Comparison of ENCODE assay signal across 8 mouse cellular contexts in the genomic region with DNA sequence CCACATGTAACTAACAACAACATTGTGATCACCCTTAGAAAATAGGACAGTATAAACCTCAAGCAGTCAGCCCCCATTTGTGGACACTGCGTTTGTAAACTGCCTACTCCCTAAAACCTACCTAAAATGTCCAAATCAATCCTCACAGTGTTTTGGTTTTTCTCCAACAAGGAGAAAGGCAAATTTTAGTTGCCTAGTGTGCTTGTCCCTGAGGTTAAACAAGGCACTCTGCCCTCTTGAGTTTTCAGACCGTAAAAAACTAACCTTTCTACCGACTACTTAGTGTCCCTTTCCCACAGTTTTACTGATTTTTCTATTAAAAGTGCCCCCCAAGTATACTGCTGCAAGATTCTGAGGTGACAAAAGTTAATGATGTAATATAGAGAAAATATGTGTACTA. TPM values are rescaled to one million over a fixed set of nuclear protein-coding genes. Genes with fewer than 3 reads are reported as not detected.
DNase-seq lines count a peak whose midpoint lies in the region; ATAC-seq and TF ChIP-seq lines count a peak whose summit lies in the region.

No protein-coding gene starts in this region.

- no peak for DNase-seq in forebrain, embryonic 10.5 days (ENCODE audit: extremely low spot score, low spot score)
- no peak for DNase-seq in forebrain, embryonic 11.5 days (ENCODE audit: low spot score)
- DNase-seq in lung, postnatal 0 days (ENCODE audit: low spot score) = no peak
- DNase-seq in lung, postnatal 4 days = no peak
- DNase-seq in right cerebral cortex, postnatal 25 days = no peak
- no peak for DNase-seq in embryo, embryonic 10 days (ENCODE audit: low spot score)

- no peak for ATAC-seq in forebrain, embryonic 11.5 days (replicated peaks; ENCODE audit: low FRiP score)
- no peak for ATAC-seq in lung, postnatal 0 days
- no peak for ATAC-seq in limb, embryonic 15.5 days (ENCODE audit: insufficient number of reproducible peaks, low FRiP score, low TSS enrichment, low read depth)
- no peak for ATAC-seq in stomach, embryonic 15.5 days (ENCODE audit: insufficient read depth, low FRiP score, low read depth)

- H3K27me3 ChIP-seq in forebrain, embryonic 10.5 days (ENCODE audit: poor library complexity, severe bottlenecking) = no peaks in the 10 kb centered on the region
- H3K27me3 ChIP-seq in forebrain, embryonic 11.5 days (ENCODE audit: control insufficient read depth, insufficient read depth, low read length) = no peaks in the 10 kb centered on the region
- no peaks in the 10 kb centered on the region for H3K27me3 ChIP-seq in lung, postnatal 0 days (replicated peaks; ENCODE audit: insufficient read depth, low read length)
- H3K27me3 ChIP-seq in limb, embryonic 15.5 days = no peaks in the 10 kb centered on the region
- H3K27me3 ChIP-seq in stomach, embryonic 15.5 days (replicated peaks) = no peaks in the 10 kb centered on the region

- H3K4me1 ChIP-seq in forebrain, embryonic 10.5 days = peaks cover 20% of the 10 kb centered on the region
- H3K4me1 ChIP-seq in forebrain, embryonic 11.5 days (replicated peaks; ENCODE audit: control insufficient read depth, insufficient read depth, low read length) = no peaks in the 10 kb centered on the region; the same call in 1 of the 2 replicates
- no peaks in the 10 kb centered on the region for H3K4me1 ChIP-seq in lung, postnatal 0 days (ENCODE audit: insufficient read depth, low read depth, low read length)
- peaks cover 8% of the 10 kb centered on the region; the same call in 1 of the 2 replicates for H3K4me1 ChIP-seq in limb, embryonic 15.5 days
- H3K4me1 ChIP-seq in stomach, embryonic 15.5 days = peaks cover 5% of the 10 kb centered on the region

- H3K36me3 ChIP-seq in forebrain, embryonic 10.5 days (replicated peaks) = no peaks in the 10 kb centered on the region
- no peaks in the 10 kb centered on the region for H3K36me3 ChIP-seq in forebrain, embryonic 11.5 days (ENCODE audit: control insufficient read depth, insufficient read depth, low read length)
- no peaks in the 10 kb centered on the region for H3K36me3 ChIP-seq in lung, postnatal 0 days (ENCODE audit: insufficient read depth, low read length)
- H3K36me3 ChIP-seq in limb, embryonic 15.5 days = no peaks in the 10 kb centered on the region
- H3K36me3 ChIP-seq in stomach, embryonic 15.5 days = no peaks in the 10 kb centered on the region

- H3K4me2 ChIP-seq in forebrain, embryonic 11.5 days (ENCODE audit: low read depth, low read length, severe bottlenecking) = no peak overlapping the region
- H3K4me2 ChIP-seq in lung, postnatal 0 days (replicated peaks; ENCODE audit: low read depth, low read length) = peak overlapping the region; percentile 65; the same call in 1 of the 2 replicates
- 0 out of 2 replicates have a peak overlapping the region, but pooled peaks have one; percentile 62 for H3K4me2 ChIP-seq in limb, embryonic 15.5 days
- 0 out of 2 replicates have a peak overlapping the region, but pooled peaks have one; percentile 6 for H3K4me2 ChIP-seq in stomach, embryonic 15.5 days

- TF ChIP-seq EP300 in lung, postnatal 0 days (IDR thresholded peaks at IDR 0.05) = no peak

- no peak overlapping the region for H3K27ac ChIP-seq in forebrain, embryonic 10.5 days
- no peak overlapping the region for H3K27ac ChIP-seq in forebrain, embryonic 11.5 days (ENCODE audit: low read depth, low read length)
- H3K27ac ChIP-seq in lung, postnatal 0 days (ENCODE audit: low read length) = no peak overlapping the region
- H3K27ac ChIP-seq in limb, embryonic 15.5 days = no peak overlapping the region
- no peak overlapping the region for H3K27ac ChIP-seq in stomach, embryonic 15.5 days

- WGBS in forebrain, embryonic 10.5 days = 95% methylated on average over 3 of the region's 3 CpGs
- 95% methylated on average over 3 of the region's 3 CpGs for WGBS in forebrain, embryonic 11.5 days
- WGBS in lung, postnatal 0 days = 45% methylated on average over 3 of the region's 3 CpGs
- WGBS in limb, embryonic 15.5 days = 82% methylated on average over 3 of the region's 3 CpGs
- WGBS in stomach, embryonic 15.5 days = 90% methylated on average over 3 of the region's 3 CpGs

- H3K9me3 ChIP-seq in forebrain, embryonic 10.5 days = no peaks in the 10 kb centered on the region
- no peaks in the 10 kb centered on the region for H3K9me3 ChIP-seq in forebrain, embryonic 11.5 days (ENCODE audit: control insufficient read depth, low read length)
- no peaks in the 10 kb centered on the region for H3K9me3 ChIP-seq in lung, postnatal 0 days (ENCODE audit: low read length)
- H3K9me3 ChIP-seq in limb, embryonic 15.5 days = no peaks in the 10 kb centered on the region
- H3K9me3 ChIP-seq in stomach, embryonic 15.5 days = no peaks in the 10 kb centered on the region

- peak overlapping the region; percentile 79 for H3K4me3 ChIP-seq in forebrain, embryonic 10.5 days
- no peak overlapping the region for H3K4me3 ChIP-seq in forebrain, embryonic 11.5 days (ENCODE audit: low read depth, low read length)
- H3K4me3 ChIP-seq in lung, postnatal 0 days (ENCODE audit: low read depth, low read length) = peak overlapping the region; percentile 66; the same call in 1 of the 2 replicates
- no peak overlapping the region for H3K4me3 ChIP-seq in limb, embryonic 15.5 days
- no peak overlapping the region for H3K4me3 ChIP-seq in stomach, embryonic 15.5 days (replicated peaks)

- no peak for TF ChIP-seq CTCF in lung, postnatal 0 days (IDR thresholded peaks at IDR 0.05)

- H3K9ac ChIP-seq in forebrain, embryonic 11.5 days (ENCODE audit: low read length) = no peak overlapping the region
- H3K9ac ChIP-seq in lung, postnatal 0 days (replicated peaks; ENCODE audit: low read depth) = no peak overlapping the region
- no peak overlapping the region for H3K9ac ChIP-seq in limb, embryonic 15.5 days
- H3K9ac ChIP-seq in stomach, embryonic 15.5 days = no peak overlapping the region

RNA-seq across cellular contexts. Expression of gene Angel2, which starts 2.4 kb away (rescaled TPM):
- 50.8 and 52.7 TPM in 2 replicates for polyA plus RNA-seq in forebrain, embryonic 10.5 days (2016; fragmentation: Nextera tagmentation; extraction: Ambion mirVana)
- 58.3 and 61.5 TPM in 2 replicates for polyA plus RNA-seq in forebrain, embryonic 11.5 days (2014; fragmentation: Nextera tagmentation; extraction: Ambion mirVana)
- 37.7 and 40.4 TPM in 2 replicates for polyA plus RNA-seq in lung, postnatal 0 days (2015; fragmentation: Nextera tagmentation; extraction: Ambion mirVana)
- 40.3 and 42.5 TPM in 2 replicates for polyA plus RNA-seq in limb, embryonic 15.5 days (2015; fragmentation: Nextera tagmentation; extraction: Ambion mirVana)
- polyA plus RNA-seq in stomach, embryonic 15.5 days (2015; fragmentation: Nextera tagmentation; extraction: Ambion mirVana) = 35.1 and 37.5 TPM in 2 replicates

RNA-seq across cellular contexts. Expression of gene Rps6kc1, which starts 15.7 kb away (rescaled TPM):
- polyA plus RNA-seq in forebrain, embryonic 10.5 days (2016; fragmentation: Nextera tagmentation; extraction: Ambion mirVana) = 14.7 and 17.3 TPM in 2 replicates
- polyA plus RNA-seq in forebrain, embryonic 11.5 days (2014; fragmentation: Nextera tagmentation; extraction: Ambion mirVana) = 16.9 and 18.6 TPM in 2 replicates
- 8.5 and 9.7 TPM in 2 replicates for polyA plus RNA-seq in lung, postnatal 0 days (2015; fragmentation: Nextera tagmentation; extraction: Ambion mirVana)
- 14.8 and 16.1 TPM in 2 replicates for polyA plus RNA-seq in limb, embryonic 15.5 days (2015; fragmentation: Nextera tagmentation; extraction: Ambion mirVana)
- polyA plus RNA-seq in stomach, embryonic 15.5 days (2015; fragmentation: Nextera tagmentation; extraction: Ambion mirVana) = 10.6 and 12.9 TPM in 2 replicates

RNA-seq across cellular contexts. Expression of gene Vash2, which starts 51.8 kb away (rescaled TPM):
- 39.0 and 39.7 TPM in 2 replicates for polyA plus RNA-seq in forebrain, embryonic 10.5 days (2016; fragmentation: Nextera tagmentation; extraction: Ambion mirVana)
- polyA plus RNA-seq in forebrain, embryonic 11.5 days (2014; fragmentation: Nextera tagmentation; extraction: Ambion mirVana) = 53.2 and 54.0 TPM in 2 replicates
- polyA plus RNA-seq in lung, postnatal 0 days (2015; fragmentation: Nextera tagmentation; extraction: Ambion mirVana) = 4.2 and 4.3 TPM in 2 replicates
- 45.1 and 51.9 TPM in 2 replicates for polyA plus RNA-seq in limb, embryonic 15.5 days (2015; fragmentation: Nextera tagmentation; extraction: Ambion mirVana)
- 18.5 and 20.1 TPM in 2 replicates for polyA plus RNA-seq in stomach, embryonic 15.5 days (2015; fragmentation: Nextera tagmentation; extraction: Ambion mirVana)

Comparison
In these comparisons a context has a peak if more than half of its experiments do, and no peak if none do; other contexts are left out.
1. H3K4me3 ChIP-seq: peak in forebrain, embryonic 10.5 days (single experiment) and lung, postnatal 0 days (single experiment); none in forebrain, embryonic 11.5 days (single experiment), limb, embryonic 15.5 days (single experiment) and stomach, embryonic 15.5 days (single experiment).